Mouse (Mus musculus) liver, postnatal 0 days (tissue): ENCODE results near the gene Galnt18.

Experiments
- CTCF ChIP-seq: sonication (generic); IDR thresholded peaks from 2 replicates; pipeline ENCODE4 v1.5.1; 2016; ENCODE audit warnings: antibody characterized with exemption, low read depth
- EP300 ChIP-seq: IDR thresholded peaks from 2 replicates; pipeline ENCODE4 v1.6.1; 2016; ENCODE audit warnings: antibody characterized with exemption, low read depth, mild to moderate bottlenecking

- TF ChIP-seq EP300 (no peak), CTCF (no peak)
Observed at GRCm38 (mm10) chr7:111744770-111745169, 35.0 kb downstream of the Galnt18 start.
